Mouse (Mus musculus) mouse embryonic stem cell (cell line): Measurements from ENCODE around the gene Tacc3.

Experiments
- in situ Hi-C, 2 experiments: fragments of 300-500 bp; cut with MboI; formaldehyde crosslinking; loops; 1 replicate in 1 of 2; 3 replicates in 1 of 2; pipeline ENCODE4 v1.14.3; 2019 to 2020; ENCODE audit warnings: low sequenced_read_pairs in 2 of 2, low pct_unique_long_range_greater_than_20kb in 1 of 2, mixed read lengths in 1 of 2; ENCODE audit not compliant: unreplicated experiment in 1 of 2

Tacc3 gene

DNA sequence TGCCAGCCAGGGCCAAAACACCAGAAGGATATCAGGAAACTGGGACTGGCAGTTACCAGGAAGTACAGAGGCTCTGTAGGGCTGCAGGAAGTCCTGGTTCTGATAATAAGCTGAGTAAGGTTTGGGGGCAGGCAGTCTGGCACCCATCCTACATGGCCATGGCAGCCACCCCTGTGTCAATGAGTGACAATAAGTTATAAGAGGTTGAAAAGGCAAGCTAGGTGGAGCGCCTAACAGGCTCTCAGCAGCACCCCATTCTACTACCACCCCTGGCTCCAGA lies 48.4 kb downstream of the Tacc3 start:
- in situ Hi-C loops, result loop anchor here in 1 of 2 experiments (25.0 kb wide), 1 partner anchor 1681 kb away; the partner anchor contains the start of gene Hmx1

DNA sequence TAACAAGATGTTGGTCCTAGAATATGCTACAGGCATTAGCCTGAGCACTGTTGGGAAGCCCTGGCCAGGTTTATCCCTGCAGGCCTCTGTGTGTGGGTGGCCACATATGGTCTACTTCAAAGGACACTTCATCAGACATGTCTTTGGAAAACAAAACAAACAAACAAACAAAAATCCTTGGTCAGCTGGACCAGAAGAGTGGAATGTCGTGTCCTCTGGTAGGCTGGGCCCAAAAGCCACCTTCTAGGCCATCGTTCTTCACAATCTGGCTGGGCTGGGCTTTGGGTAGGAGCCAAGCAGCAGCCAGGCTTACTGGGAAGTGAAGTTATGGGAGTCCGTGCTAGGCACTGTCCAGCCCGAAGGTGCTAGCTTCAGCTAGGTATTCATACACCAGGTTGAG lies 49.2 kb downstream of the Tacc3 start:
- in situ Hi-C loops, result loop anchor here in 1 of 2 experiments (25.0 kb wide), 1 partner anchor 1680 kb away; the partner anchor contains the start of gene Hmx1

DNA sequence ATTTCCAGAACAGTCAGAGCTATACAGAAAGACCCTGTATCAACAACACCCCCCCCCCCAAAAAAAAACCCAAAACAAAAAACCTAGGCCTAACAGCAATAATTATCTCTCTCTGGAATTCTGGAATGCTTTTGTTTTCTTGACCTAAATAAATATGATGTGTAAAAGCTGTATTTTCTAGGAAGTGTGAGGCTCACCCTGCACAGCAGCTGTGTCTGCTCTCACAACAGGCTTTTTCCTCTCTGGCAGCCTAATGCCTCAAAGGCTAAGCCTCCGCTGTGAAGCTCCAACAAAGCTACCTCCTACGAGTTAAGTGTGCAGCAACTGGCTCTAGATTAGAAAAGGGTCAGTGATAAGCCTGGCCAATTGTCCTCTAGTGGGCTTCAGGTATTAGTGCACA lies 51.1 kb downstream of the Tacc3 start:
- in situ Hi-C loops, result loop anchor here in 1 of 2 experiments (25.0 kb wide), 1 partner anchor 1678 kb away; the partner anchor contains the start of gene Hmx1

DNA sequence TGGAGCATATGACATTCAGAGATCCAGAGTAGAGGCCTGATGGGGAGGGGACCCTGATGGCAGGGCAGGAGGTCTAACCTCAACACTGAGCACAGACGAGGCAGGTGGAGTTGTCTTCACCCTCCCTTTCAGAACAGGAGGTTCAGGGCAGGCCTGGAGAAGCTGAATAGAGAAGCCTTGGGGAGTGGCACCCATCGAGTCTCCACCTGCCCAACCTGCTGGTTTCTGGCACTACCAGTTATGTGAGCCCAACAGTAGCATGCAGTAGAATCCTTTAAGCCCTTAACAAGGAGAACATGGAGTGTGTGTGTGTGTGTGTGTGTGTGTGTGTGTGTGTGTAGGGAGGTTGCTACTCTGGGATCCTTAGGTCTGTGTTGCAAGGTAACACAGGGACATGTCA lies 54.6 kb downstream of the Tacc3 start:
- in situ Hi-C loops, result loop anchor here in 1 of 2 experiments (25.0 kb wide), 1 partner anchor 1675 kb away; the partner anchor contains the start of gene Hmx1

DNA sequence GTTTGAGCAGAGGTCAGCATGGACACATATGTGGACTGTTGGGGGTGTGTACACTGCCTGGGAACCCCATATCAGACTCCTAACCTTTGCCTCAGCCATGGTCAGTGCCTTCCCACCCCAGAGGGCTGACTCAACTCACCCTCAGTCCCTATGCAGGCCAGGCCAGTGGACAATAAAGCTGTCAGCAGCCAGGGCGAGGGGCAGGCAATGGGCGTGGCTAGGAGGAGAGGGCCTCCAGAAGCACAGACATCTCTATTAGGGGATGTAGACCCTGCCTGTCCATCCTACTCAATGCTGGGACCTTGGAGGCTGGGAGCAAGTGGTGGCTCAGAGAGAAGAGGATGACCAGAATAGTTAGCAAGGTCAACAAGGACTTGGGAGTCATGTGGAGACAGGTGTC lies 57.3 kb downstream of the Tacc3 start:
- in situ Hi-C loops, result loop anchor here in 1 of 2 experiments (25.0 kb wide), 1 partner anchor 1672 kb away; the partner anchor contains the start of gene Hmx1

DNA sequence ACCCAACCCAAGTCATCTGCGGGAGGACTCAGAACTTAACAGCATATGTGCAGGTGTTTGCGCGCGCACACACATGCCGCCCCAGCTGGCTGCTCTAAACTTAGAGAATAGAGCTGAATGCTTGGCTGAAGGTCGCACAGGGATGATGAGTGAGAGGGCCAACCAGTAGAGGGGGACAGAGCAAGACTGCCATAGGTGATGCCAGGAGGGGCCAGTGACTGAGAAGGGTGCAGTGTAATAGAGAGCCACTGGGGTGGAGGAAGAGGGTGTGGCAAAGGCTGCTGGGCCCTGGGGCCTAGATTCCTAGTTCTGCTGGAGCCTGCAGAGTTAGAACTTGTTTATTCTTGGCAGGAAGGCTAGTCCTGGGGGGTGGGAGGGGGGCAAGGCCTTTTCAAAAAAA lies 58.5 kb downstream of the Tacc3 start:
- in situ Hi-C loops, result loop anchor here in 1 of 2 experiments (25.0 kb wide), 1 partner anchor 1671 kb away; the partner anchor contains the start of gene Hmx1

DNA sequence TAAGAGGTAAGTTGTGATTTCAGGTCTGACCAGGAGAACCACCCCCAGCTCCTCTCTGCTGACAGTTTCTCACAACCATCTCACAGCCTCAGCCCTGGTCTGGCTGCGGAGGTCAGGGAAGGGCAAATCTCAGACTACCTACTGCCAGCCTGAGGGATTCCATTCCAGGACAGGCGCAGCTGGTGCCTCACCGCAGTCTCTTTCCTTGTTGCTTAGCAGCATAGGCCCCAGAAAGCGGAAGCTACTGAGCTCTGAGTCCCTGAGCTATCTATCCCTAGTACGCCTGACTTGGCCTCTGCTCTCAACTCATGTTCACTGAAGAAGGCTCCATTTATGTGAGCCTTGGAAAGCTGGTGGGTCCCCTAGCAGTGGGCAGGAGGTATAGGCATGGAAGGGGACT lies 60.5 kb downstream of the Tacc3 start:
- in situ Hi-C loops, result loop anchor here in 1 of 2 experiments (25.0 kb wide), 1 partner anchor 1669 kb away; the partner anchor contains the start of gene Hmx1

DNA sequence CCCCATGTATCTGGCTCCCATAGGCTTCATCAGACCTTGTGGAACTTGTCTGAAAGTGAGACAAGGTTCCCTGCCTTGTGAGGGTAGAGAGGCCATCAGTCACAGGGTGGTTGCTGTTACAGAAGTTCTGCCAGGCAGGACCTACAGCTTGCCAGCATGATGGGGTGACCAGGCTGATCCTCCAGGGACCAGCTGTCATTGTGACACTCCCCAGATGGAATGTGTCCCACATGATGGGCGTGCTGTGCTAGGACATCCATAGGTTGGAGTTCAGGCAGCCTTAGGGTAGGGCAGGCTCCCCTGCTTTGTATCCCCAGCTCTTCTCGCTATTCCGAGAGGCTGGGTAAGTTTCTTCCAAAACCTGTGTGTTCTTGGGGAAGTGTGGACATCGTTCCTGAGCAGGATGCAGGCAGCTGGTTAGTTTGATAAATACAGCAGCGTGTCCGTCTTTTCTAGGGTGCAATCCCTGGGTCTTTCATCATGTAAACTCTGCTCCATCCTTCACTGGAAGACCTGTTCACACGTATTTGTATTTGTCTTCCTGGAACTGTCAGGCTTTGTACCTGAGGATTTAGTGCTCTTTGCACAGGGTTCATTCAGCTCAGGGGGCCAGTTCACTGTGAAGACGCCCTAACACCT lies 63.0 kb downstream of the Tacc3 start:
- in situ Hi-C loops, result loop anchor here in 1 of 2 experiments (25.0 kb wide), 1 partner anchor 1666 kb away; the partner anchor contains the start of gene Hmx1

DNA sequence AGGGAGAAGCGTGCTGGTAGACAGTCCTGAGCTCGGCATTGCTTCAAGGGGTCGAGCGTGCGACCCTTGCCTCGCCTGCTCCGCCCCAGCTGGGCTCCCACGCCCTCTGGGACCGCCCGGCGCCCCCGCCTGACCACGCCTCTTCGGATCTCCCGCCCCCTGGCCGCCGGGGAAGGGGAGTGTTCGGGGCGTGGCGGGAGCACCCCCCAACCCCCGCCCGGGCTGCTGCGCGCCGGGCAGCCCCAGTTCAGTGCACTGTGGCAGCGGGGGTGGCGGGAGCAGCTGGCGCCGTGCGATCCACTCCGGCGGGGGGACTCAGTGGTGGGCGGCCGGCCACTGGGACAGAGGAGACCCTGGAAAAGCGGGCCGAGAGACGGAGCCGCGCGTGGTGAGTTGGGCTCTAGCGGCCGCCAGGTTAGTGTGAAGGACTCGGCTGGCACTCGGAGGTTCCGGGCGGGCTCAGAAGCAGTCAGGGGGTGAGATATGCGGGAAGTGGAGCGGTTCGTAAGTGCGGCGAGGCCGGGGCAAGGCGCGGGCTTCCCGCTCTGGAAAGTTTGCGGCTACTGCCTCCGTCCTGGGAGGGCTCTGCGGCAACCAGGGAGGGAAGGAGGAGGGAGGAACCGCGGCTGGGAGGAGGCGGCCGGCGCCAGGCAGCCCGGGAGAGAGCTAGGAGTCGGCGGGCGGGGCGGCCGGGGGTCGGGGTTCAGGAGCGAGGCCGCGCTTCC lies 63.8 kb downstream of the Tacc3 start, which contains the start of gene Fgfr3:
TSS of gene Fgfr3 (plus strand) at position 134 of the 725 bp plus-strand sequence.
- in situ Hi-C loops, result loop anchor here in 1 of 2 experiments (25.0 kb wide), 1 partner anchor 1666 kb away; the partner anchor contains the start of gene Hmx1

DNA sequence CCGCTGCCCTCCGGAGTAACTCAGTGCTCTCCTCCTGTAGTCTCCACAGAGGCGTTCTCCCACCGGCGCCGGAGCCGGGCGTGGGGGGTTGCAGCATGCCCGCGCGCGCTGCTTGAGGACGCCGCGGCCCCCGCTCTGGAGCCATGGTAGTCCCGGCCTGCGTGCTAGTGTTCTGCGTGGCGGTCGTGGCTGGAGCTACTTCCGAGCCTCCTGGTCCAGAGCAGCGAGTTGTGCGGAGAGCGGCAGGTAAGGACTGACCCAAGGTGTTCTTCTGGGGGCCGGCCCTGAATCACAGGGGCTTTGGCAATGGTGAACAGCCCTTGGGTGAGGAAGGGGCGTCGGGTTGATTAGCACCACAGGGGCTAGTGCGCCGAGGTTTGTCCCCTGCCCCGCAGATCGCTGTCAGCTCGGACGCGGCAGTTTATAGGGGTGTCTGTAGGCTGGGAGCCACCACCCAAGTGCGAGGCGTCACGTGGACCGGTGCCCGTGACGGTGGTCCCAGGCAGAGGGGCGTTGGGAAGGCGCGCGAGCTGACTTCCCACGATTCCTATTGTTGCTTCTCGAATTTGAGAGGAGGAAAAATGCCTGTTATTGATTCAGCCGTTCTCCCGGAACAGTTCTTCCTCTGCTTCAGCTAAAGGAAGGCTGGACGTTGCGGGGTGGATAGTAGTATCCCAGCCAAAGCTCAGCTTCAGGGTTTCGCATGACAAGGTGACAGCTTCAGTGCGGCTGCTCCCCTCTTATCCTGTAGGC lies 64.5 kb downstream of the Tacc3 start:
- in situ Hi-C loops, result loop anchor here in 1 of 2 experiments (25.0 kb wide), 1 partner anchor 1665 kb away; the partner anchor contains the start of gene Hmx1

DNA sequence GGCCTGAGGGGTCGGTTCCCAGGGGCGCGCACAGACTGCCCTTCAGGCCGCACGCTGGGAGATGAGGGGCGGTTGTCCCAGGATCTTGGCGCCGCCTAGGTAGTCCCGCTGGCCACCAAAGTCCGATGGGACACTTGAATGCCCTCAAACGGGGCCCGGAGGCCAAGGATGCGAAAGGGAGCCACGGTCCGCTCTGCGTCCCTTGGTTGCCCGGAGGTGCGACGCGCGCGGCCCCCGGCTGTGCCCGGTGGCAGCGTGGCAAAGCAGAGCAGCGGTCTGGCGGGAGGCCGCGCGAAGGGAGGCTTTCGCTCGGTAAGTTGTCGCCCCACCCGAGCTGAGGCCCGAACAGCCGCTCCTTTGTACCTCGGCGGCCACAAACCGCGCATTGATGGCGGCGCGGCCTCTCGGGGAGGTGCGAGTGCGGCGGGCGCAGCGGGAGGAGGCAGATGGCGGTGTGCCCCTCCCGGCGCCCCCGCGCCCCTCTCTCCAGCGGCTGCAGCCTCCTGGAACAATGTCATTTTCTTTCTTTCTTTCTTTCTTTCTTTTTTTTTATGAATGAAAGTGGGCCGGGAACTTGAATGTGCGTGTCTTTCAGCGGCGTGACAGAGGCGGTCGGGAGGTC lies 65.2 kb downstream of the Tacc3 start:
- in situ Hi-C loops, result loop anchor here in 1 of 2 experiments (25.0 kb wide), 1 partner anchor 1664 kb away; the partner anchor contains the start of gene Hmx1

DNA sequence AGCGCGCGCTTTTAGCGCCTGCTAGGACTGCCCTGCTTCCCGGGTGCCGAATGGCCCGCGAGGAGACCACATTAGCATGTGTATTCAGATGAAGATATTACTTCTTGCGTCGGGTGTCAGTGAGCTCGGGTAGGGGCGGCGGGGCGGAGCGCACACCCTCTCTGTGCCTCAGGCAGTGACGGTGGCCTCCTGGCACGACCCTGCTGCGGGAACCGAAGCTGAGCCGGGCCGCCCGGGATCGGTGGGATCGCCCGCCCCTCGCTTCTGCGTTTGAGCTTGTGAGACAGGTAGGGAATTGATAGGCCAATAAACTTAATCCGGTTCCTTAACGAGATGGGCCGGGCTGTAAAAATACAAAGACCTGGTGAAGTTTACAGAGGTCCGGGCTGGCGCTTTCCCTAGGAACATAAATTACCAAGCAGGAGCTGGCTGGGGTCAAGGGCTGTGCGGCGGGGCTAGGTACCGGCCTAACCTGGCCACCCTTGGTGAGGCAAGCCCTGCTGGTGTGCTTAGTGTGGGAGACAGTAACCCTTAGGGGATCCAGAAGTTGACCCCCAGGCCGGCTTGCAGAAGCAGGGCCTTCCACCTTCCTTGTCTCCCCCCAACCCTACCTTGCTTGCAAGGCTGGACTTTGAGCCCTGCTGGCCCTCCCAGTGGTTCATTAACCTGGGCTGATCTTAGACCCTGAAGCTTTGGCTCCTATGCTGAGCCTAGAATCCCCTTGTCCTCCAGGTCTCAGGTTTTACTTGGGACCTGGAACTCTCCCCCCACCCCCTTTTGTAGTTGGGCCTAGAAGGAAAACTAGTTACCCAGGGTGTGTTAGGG lies 65.9 kb downstream of the Tacc3 start:
- in situ Hi-C loops, result loop anchor here in 1 of 2 experiments (25.0 kb wide), 1 partner anchor 1663 kb away; the partner anchor contains the start of gene Hmx1

DNA sequence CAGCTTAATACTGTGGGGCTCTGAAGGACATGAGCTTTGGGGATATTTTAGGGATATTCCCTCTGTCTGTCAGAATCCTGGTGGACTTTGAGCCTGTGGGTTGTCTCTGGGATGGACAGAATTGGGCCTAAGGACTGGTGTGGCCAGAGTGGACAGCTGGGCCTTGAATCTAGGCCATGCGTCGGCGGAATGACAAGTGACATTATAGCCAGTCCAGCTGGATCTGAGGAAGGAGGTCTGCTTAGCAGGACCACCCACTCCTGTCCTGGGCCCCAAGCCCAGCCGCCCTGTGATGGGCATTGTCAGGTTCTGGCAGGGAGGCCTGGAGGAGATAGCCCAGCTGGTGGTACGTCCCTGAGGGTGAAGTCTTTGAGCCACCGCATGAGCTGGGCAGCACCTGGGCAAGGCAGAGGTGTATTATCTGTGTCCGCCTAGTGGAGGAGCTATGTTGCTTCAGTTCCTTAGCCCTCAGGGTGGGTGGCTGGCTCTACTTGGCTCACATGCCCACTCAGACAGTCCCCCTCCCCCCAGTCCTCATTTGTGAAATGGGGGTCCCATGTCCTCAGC lies 68.2 kb downstream of the Tacc3 start:
- in situ Hi-C loops, result loop anchor here in 1 of 2 experiments (25.0 kb wide), 1 partner anchor 289 kb away; the partner anchor contains the start of gene Nkx1-1

DNA sequence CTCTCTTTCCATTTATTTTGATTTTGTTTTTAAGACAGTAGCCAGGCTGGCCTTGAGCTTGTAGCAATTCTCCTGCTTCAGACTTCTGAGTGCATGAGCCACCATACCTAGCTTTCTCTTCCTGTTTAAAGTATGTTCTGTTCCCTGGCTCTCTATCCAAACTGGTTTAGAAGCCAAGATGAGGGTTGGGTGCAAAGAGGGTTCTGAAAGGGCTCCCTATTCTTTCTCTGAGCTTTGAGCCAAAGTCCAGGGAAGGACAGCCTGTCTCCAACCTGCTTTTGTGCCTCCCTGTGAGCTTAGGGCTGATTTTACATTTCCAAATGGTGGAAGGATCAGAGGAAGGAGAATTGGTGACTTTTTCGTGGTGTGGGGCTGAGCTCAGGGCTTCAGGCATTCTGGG lies 69.0 kb downstream of the Tacc3 start:
- in situ Hi-C loops, result loop anchor here in 1 of 2 experiments (25.0 kb wide), 1 partner anchor 290 kb away; the partner anchor contains the start of gene Nkx1-1
